Mouse (Mus musculus) stomach, postnatal 0 days (tissue): ENCODE data around the gene Ubl3. TPM values are rescaled to one million over a fixed set of nuclear protein-coding genes. Genes with fewer than 3 reads are reported as not detected.
A peak's percentile ranks its signal among the peaks of the same experiment; 100 is the strongest.

ENCODE experiments used
- ATAC-seq: fragments of 200-750 bp; cut with Nextera tagmentation; 2 replicates; pipeline ENCODE4 v1.8.0; 2017; ENCODE audit not compliant: low FRiP score, low TSS enrichment
- DNase-seq: peaks from one replicate; pipeline ENCODE4 v3.0.0-alpha.2; 2016; ENCODE audit warnings: low spot score
- H3K27ac ChIP-seq: fragments of 300-500 bp; sonication (generic); replicated peaks from 2 replicates; pipeline ENCODE4 v1.5.1; 2014; ENCODE audit warnings: mild to moderate bottlenecking, control low read depth
- H3K27me3 ChIP-seq: fragments of 300-500 bp; sonication (generic); 2 replicates; pipeline ENCODE4 v1.6.1; 2014; ENCODE audit warnings: low read length; ENCODE audit not compliant: control insufficient read depth, insufficient read depth
- H3K36me3 ChIP-seq: fragments of 300-500 bp; sonication (generic); 2 replicates; pipeline ENCODE4 v1.6.1; 2014; ENCODE audit warnings: low read length, mixed read lengths; ENCODE audit not compliant: control insufficient read depth, insufficient read depth
- H3K4me1 ChIP-seq: fragments of 300-500 bp; sonication (generic); replicated peaks from 2 replicates; pipeline ENCODE4 v1.6.1; 2014; ENCODE audit warnings: antibody characterized with exemption; ENCODE audit not compliant: control insufficient read depth, insufficient read depth
- H3K4me2 ChIP-seq: fragments of 300-500 bp; sonication (generic); replicated peaks from 2 replicates; pipeline ENCODE4 v1.6.1; 2014; ENCODE audit warnings: low read depth, mild to moderate bottlenecking, control low read depth, moderate library complexity
- H3K4me3 ChIP-seq: fragments of 300-500 bp; sonication (generic); 2 replicates; pipeline ENCODE4 v1.5.1; 2014; ENCODE audit warnings: low read depth, low read length, control low read depth
- H3K9ac ChIP-seq: fragments of 300-500 bp; sonication (generic); 2 replicates; pipeline ENCODE4 v1.6.1; 2014; ENCODE audit warnings: mild to moderate bottlenecking, low read length, control low read depth, mixed read lengths
- H3K9me3 ChIP-seq: fragments of 300-500 bp; sonication (generic); 2 replicates; pipeline ENCODE4 v1.6.1; 2016; ENCODE audit warnings: low read length; ENCODE audit not compliant: control insufficient read depth
- CTCF ChIP-seq: IDR thresholded peaks from 2 replicates; pipeline ENCODE4 v1.5.1; 2016; ENCODE audit warnings: antibody characterized with exemption, low read depth, mild to moderate bottlenecking, moderate library complexity
- EP300 ChIP-seq: optimal IDR thresholded peaks from 2 replicates; pipeline ENCODE3; 2016; ENCODE audit warnings: antibody characterized with exemption
- WGBS: fragments of 180-500 bp; shearing (Covaris S2); extraction: QIAGEN DNeasy Blood & Tissue Kit; methylation state at CpG from one replicate; pipeline ENCODE4 v1.1.7; 2014; 5-methylcytosine and 5-hydroxymethylcytosine counted together
- polyA plus RNA-seq: library from polyadenylated mRNA; unstranded; fragments of >200 nt; fragmentation: Nextera tagmentation; extraction: Ambion mirVana; gene quantifications from 2 replicates; pipeline ENCODE4 v1.2.1, GENCODE M21; 2015

Gene Ubl3
- polyA plus RNA-seq, 1 experiment from 2014 or later = 117 TPM

- H3K27ac ChIP-seq = no peak overlapping the region
Observed at GRCm38 (mm10) chr5:148579156-148579555, 26.6 kb upstream of the Ubl3 start.

GRCm38 (mm10) chr5:148578353-148578752 lies 25.8 kb upstream of the Ubl3 start:
- Histone ChIP-seq H3K4me1 (no peaks in the 10 kb centered on the region), H3K36me3 (no peaks in the 10 kb centered on the region), H3K4me3 (no peak overlapping the region), H3K27me3 (no peaks in the 10 kb centered on the region), H3K9ac (no peak overlapping the region), H3K4me2 (no peak overlapping the region), H3K27ac (no peak overlapping the region), H3K9me3 (no peaks in the 10 kb centered on the region)
- TF ChIP-seq CTCF = no peak
- TF ChIP-seq EP300 = no peak
- WGBS = 54% methylated on average over 8 of the region's 8 CpGs
- ATAC-seq = no peak
- no peak for DNase-seq

More at GRCm38 (mm10) chr5:148579156-148579555, 26.6 kb upstream of the Ubl3 start:
- no peak for TF ChIP-seq EP300
- TF ChIP-seq CTCF = peak; percentile 44
- Histone ChIP-seq H3K36me3 (no peaks in the 10 kb centered on the region), H3K4me1 (no peaks in the 10 kb centered on the region), H3K9me3 (no peaks in the 10 kb centered on the region), H3K9ac (no peak overlapping the region), H3K4me2 (no peak overlapping the region), H3K27me3 (no peaks in the 10 kb centered on the region), H3K4me3 (no peak overlapping the region)
- WGBS = 94% methylated on average over 2 of the region's 2 CpGs
- DNase-seq (no peak), ATAC-seq (no peak)

- TF ChIP-seq CTCF (no peak), EP300 (no peak)
- Histone ChIP-seq H3K4me3 (no peak overlapping the region), H3K9me3 (no peaks in the 10 kb centered on the region), H3K27me3 (no peaks in the 10 kb centered on the region), H3K27ac (no peak overlapping the region), H3K4me1 (no peaks in the 10 kb centered on the region), H3K9ac (no peak overlapping the region), H3K36me3 (no peaks in the 10 kb centered on the region), H3K4me2 (no peak overlapping the region)
- no peak for DNase-seq
- 79% methylated on average over 9 of the region's 9 CpGs for WGBS
- ATAC-seq = peak; percentile 66; the same call in 1 of the 2 replicates
Observed at GRCm38 (mm10) chr5:148577278-148577677, 24.7 kb upstream of the Ubl3 start.

- peak overlapping the region; percentile 44 for H3K4me2 ChIP-seq
- 50% methylated on average over 5 of the region's 5 CpGs for WGBS
Observed at GRCm38 (mm10) chr5:148575163-148575562, 22.6 kb upstream of the Ubl3 start.

GRCm38 (mm10) chr5:148572676-148573075 lies 20.1 kb upstream of the Ubl3 start:
- no peaks in the 10 kb centered on the region for H3K36me3 ChIP-seq
- no peak overlapping the region for H3K27ac ChIP-seq
- no peak overlapping the region for H3K4me2 ChIP-seq
- no peak overlapping the region for H3K9ac ChIP-seq
- H3K4me1 ChIP-seq = no peaks in the 10 kb centered on the region
- H3K9me3 ChIP-seq = no peaks in the 10 kb centered on the region
- DNase-seq = no peak
- no peak for TF ChIP-seq EP300
- TF ChIP-seq CTCF = no peak
- WGBS = 80% methylated on average over 5 of the region's 5 CpGs
- no peak overlapping the region for H3K4me3 ChIP-seq
- no peak for ATAC-seq
- H3K27me3 ChIP-seq = no peaks in the 10 kb centered on the region

More at GRCm38 (mm10) chr5:148575163-148575562, 22.6 kb upstream of the Ubl3 start:
- no peaks in the 10 kb centered on the region for H3K9me3 ChIP-seq
- H3K36me3 ChIP-seq = no peaks in the 10 kb centered on the region
- H3K9ac ChIP-seq = 0 out of 2 replicates have a peak overlapping the region, but pooled peaks have one; percentile 18
- H3K4me3 ChIP-seq = no peak overlapping the region
- H3K27me3 ChIP-seq = no peaks in the 10 kb centered on the region
- no peak overlapping the region for H3K27ac ChIP-seq
- ATAC-seq (no peak), DNase-seq (peak; percentile 42)
- H3K4me1 ChIP-seq = no peaks in the 10 kb centered on the region
- TF ChIP-seq EP300 = no peak
- no peak for TF ChIP-seq CTCF

- TF ChIP-seq EP300 (no peak), CTCF (peak; percentile 41)
- Histone ChIP-seq H3K4me1 (no peaks in the 10 kb centered on the region), H3K4me2 (no peak overlapping the region), H3K9me3 (no peaks in the 10 kb centered on the region), H3K9ac (no peak overlapping the region), H3K27ac (no peak overlapping the region), H3K36me3 (no peaks in the 10 kb centered on the region), H3K27me3 (no peaks in the 10 kb centered on the region), H3K4me3 (no peak overlapping the region)
- 57% methylated on average over 14 of the region's 14 CpGs for WGBS
- DNase-seq = no peak
- ATAC-seq = no peak
Observed at GRCm38 (mm10) chr5:148570571-148571304, 18.1 kb upstream of the Ubl3 start.
